Mouse (Mus musculus) cerebellum, postnatal 36 days (tissue): Measurements from ENCODE around the gene Hist3h2ba.
A peak's percentile ranks its signal among the peaks of the same experiment; 100 is the strongest.

ENCODE experiments used
- DNase-seq, 2 experiments: peaks; one replicate each; pipeline ENCODE4 v3.0.0; 2021 to 2022; ENCODE audit warnings: mixed read lengths in 2 of 2

Hist3h2ba gene

DNA sequence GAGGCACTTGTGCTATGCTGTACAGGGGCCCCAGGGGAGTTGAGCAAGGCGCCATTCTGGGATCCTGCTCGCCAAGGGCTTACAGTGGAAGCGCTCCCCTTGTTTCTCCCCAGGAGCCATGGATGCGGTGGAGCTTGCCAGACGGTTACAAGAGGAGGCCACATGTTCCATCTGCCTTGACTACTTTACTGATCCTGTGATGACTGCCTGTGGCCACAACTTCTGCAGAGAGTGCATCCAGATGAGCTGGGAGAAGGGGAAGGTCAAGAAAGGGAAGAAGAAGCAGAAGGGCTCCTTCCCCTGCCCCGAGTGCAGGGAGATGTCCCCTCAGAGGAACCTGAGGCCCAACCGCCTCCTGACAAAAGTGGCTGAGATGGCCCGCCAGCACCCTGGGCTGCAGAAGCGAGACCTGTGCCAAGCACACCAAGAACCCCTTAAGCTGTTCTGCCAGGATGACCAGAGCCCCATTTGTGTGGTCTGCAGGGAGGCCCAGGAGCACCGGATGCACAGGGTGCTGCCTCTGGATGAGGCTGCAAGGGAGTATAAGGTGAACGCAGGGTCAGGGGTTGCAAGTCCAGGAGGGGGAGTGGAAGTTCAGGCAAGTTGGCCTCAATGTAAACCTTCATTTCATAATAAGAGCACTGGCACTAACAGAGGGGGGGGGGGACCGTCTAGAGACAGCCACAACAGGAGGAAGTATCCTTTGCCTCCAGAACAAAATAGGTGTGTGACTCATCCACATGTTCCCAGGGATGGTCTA, 16.5 kb downstream of the Hist3h2ba start:
- DNase-seq = no peak

DNA sequence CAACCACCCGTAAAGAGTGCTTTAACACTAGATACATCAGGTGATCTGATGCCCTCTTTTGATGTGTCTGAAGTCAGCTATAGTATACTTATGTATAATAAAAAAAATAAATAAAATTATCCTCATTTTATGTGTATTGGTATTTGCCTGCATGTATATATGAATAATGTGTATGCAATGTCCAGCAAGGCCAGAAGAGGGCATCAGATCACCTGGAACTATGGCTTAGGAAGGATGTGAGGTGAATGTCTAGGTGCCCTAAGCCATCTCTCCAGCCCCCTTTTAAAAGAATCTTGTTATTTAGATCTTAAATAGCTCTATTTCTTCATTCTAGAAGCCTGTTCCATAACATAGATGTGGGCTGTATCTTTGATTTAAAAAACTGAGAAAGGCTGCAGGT, 18.6 kb downstream of the Hist3h2ba start:
- no peak for DNase-seq

DNA sequence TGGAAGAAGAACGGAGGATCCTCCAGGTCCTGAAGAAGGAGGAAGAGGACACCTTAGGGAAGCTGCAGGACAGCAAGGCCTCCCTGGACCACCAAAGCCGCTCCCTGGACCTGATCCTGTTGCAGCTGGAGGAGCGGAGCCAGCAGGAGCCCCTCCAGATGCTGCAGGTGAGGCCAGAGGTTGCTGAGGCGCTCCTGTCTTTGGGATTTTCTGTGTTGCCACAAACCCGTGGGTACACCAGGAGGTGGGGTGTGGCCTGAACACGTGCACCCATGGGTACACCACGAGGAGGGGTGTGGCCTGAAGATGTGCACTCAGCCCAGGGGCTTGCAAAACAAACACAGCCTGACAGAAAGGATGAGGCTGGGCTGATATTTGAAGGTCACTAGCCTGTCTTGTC, 19.8 kb downstream of the Hist3h2ba start:
- no peak for DNase-seq

DNA sequence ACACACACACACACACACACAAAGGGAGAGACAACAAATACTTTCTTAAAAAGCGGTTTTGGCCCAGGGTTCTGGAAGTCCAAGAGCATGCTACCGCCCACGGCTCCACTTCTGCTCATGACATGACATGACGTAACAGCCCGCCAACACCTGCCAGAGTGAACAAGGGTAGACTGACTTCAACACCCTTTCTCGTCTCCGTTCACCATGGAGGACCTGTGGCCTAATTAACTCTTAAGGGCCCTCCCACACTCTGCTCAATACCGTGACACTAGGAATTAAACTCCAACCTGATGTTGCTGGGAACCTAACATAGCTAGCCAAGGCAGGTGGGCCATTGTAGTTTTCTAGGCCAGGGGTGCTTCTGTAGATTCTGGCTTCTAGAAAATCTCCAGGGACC, 20.3 kb downstream of the Hist3h2ba start:
- no peak for DNase-seq

DNA sequence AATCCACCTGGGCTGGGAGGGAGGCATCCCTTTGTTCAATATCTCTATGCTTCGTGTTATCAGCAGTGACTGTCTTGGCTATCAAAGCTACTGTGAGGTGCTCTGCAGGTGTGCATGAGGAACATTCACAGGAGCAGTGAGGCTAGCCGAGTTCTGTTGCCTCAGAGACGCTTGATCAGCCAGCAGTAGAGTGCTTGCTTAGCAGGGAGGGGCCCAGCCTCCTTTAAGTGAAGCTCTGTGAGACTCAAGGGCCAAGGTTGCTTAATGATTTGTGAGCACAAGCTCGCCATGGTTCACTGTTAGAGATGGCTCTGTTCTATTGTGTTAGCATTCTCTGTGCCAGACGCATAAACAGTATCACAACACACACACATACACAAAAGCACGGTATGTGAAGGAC, 20.9 kb downstream of the Hist3h2ba start:
- no peak for DNase-seq

DNA sequence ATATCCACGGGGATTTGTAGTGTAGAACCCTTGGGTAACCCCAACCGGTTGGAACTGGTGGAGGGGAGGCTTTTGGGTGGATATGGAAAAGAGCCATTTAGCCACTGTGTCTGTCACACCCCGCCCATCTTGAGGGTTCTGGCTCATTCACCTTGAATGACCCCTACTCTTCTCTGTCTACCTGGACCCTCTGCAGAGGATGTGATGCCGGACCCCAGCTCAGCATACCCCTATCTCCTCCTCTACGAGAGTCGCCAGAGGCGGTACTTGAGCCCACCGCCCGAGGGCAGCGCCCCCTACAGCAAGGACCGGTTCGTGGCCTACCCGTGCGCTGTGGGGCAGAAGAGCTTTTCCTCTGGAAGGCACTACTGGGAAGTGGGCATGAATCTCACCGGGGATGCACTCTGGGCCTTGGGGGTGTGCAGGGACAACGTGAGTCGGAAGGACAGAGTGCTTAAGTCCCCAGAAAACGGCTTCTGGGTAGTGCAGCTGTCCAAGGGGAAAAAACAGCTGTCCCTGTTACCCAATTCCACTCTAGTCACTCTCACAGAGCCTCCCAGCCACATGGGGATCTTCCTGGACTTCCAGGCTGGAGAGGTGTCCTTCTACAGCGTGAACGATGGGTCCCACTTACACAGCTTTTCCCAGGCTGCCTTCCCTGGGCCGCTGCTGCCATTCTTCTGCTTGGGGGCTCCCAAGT, 22.3 kb downstream of the Hist3h2ba start:
- DNase-seq = no peak

DNA sequence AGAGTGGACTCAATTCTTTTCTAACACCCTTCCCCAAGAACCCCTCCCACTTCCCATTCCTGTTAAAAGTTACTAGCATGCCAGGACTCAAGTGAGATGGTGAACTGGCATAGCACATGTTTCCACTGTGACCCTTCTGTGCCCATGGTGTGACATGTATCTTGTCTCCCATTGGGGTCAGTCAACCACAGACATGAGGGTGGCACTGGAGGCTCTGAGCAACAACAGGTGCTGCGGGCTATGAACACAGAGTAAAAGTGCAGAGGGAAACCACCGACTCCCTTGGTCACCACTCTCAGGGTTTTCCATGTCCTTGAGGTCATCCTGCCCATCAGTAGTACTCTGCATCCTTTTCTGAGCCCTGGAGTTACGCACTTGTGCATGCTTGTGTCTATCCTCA, 23.1 kb downstream of the Hist3h2ba start:
- DNase-seq = no peak

DNA sequence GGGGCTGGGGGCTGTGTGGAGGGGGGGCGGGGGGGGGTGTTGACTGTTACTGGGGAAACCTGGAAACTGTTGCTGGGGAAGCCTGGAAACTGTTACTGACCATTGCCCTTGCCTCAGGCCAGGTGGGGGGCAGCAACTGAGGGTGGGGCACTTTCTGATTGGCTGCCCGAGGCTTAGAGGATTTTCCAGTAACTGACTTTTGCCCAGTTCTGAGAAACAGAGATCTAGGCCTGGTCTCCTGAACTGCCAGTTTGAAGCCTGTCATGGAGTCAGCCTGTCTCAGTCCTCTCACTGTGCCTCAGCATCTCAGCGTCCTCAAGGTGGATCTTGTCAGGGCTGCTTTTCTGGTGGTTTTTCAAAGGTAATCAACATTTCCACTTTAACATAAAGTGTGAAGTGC, 25.7 kb downstream of the Hist3h2ba start:
- DNase-seq = no peak

DNA sequence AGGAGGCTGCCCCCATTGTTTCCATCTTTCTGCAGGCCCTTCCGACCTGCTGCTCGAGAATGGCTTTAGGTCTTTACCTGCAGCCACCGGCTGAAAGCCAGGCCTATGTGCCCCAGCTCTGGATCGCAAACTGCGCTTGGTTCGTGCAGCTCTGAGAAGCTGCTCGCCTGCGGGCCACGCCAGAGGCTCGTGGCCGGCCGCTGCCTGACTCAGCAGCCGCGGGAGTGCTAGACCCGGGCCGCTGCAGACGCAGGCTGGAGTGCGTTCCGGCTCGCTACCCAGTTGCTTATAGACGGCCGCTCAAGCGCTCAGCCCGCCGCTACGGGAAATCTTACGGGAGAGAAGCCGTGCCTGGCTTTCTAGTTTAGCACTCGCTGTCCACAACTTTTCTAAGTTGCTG, 28.4 kb downstream of the Hist3h2ba start:
- DNase-seq = no peak

DNA sequence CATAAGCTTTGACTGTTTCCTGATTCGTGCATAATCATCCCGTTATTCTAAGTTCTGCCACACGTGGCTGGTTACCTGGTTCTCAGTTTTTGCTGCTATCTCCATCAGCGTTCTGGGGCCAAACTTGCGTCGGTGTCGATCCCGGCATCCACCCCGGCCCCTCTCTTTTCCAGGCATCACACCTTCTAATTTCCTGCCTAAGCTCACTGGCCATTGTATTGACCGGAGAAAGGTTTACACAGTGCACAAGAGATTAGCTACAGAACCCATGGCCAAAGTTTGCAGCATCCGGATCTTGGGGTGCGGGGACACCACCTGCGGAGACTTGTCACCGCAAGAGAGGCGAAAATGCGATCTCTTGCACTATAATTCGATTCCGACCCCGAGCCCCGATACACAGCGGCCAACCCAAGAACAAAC, 28.9 kb downstream of the Hist3h2ba start:
- no peak for DNase-seq

DNA sequence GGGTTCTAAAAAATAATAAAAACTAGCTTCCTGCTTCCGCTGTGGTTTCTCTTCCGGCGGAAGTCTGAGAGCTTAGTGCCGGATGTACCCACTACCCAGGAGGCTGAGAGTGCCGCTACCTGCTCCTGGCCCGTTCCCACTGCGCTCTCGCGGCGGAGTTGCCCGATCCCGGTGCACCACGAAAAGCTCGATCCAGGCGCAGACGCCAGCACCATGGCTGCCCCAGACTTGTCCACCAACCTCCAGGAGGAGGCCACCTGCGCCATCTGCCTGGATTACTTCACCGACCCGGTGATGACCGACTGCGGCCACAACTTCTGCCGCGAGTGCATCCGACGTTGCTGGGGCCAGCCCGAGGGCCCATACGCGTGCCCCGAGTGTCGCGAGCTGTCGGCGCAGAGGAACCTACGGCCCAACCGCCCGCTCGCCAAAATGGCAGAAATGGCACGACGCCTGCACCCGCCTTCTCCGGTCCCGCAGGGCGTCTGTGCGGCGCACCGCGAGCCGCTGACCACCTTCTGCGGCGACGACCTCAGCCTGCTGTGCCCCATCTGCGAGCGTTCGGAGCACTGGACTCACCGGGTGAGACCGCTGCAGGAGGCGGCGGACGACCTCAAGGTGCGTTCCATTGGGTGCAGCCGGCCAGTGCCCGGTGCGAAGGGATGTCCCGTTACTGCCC, 29.4 kb downstream of the Hist3h2ba start, which contains the start of gene Trim11:
Trim11 (plus strand) TSS at position 67 of the 679 bp plus-strand sequence.
- DNase-seq = peak; percentile 66 to 69

DNA sequence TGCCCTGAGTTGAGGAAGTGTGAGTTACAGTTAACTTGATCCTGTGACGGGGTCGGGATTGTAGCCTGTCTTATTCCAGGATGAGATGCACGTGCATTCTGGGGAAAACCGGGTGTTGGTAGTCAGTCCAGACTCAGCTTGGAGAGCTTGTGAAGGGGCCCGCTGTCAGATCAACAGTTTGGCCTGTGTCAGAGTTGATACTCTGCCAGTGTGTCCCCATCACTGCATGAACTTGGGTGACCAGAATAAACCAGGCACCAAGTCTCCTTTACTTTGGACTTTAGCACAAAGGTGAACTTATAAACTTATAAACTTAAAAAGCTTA, 29.9 kb downstream of the Hist3h2ba start:
- DNase-seq = no peak

DNA sequence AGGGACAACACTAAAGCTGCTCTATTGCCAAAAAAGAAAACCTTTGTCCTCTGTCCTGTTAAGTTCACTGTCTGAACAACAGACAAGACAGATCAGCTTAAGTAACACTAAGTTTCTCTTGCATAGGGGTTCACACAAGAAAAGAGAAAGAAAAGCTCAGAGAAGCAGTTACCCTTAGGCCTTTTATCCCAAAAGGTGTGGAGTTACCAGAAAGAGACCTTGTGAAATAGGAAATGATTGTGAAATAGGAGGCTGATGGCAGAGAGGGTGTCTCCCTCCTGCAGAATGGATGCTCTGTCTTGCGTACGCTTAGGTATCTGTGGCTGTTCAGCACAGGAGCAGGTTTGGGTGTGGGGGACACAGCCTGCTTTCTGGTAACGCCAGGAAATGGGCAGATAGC, 30.5 kb downstream of the Hist3h2ba start:
- no peak for DNase-seq

DNA sequence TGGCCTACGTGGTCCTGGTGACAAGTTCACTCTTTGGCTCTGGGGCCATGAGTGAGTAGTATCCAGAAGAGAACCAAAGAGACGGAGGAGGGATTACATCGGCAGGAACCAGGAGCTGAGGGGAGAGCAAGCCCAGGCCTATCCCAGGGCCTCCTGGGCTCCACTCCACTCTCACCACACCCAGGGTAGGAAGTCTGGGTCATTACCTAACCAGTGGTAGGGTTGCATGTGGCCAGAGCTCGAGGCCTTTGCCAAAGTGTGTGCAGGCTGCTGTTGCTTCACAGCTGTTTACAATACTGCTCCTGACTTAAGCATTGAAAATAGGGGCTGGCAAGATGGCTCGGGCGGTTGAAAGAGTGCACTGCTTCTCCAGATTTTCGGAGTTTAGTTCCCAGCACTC, 30.9 kb downstream of the Hist3h2ba start:
- no peak for DNase-seq

DNA sequence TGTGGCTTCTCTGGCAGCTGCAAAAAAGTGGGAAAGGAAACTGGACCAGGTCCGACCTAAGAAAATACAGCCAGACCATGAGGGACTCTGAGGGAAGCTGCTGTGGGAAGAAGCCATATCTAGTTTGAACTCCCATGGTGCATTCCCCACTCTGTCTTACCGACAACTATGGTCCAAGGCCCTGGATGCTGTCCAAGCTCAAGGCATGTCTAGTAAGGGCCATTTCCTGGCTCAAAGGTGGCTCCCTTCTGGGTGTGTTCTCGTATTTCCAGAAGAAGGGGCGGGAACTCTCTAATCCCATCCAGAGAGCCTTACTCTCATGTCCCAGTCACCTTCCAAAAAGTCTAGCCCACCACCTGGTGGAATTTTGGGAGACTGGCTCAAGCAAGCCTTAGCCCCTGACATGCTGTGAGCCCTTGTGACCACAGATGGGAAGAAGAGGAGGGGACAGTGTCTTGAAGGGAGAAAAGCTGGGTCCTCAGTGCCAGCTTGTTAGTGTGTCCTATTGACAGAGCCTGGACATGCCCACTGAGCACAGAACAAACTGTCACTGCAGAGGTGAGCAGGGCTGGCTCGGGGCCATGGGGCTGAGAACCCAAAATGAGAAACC, 31.8 kb downstream of the Hist3h2ba start:
- DNase-seq = no peak

DNA sequence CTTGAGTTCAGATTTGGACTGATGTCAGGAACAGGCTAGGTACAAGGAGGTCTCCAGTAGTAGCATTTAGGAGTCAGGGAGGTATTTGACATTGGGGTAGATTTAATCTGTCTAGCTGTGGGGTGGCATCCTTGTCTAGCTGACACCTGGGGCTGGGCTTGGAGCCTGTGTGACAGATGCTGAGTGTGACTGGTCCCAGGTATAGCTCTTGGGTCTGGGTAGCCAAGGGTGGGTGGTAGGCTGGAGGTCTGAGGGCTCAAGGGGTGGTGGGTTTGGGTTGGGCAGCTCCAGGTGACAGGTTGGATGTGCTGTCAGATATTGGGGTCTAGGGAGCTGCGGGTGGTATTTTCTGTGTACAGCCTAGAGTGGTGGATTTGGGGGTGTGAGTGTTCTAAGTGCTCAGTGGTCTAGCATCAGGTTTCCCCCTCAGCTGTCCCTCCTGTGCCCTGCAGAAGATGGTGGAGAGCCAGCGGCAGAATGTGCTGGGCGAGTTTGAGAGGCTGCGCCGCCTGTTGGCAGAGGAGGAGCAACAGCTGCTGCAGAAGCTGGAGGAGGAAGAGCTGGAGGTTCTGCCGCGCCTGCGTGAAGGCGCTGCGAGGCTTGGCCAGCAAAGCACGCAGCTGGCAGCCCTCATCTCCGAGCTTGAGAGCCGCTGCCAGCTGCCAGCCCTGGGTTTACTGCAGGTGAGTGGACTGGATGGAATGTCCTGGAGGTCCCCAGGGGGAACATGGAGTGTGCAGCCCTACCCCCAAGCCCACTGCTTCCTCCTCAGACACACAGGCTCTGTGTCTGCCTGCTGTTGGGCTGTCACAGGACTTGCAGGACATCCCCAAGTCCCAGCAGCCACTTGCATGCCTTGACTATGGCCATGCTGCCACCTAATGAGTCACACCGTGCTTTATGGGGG, 33.1 kb downstream of the Hist3h2ba start:
- no peak for DNase-seq

DNA sequence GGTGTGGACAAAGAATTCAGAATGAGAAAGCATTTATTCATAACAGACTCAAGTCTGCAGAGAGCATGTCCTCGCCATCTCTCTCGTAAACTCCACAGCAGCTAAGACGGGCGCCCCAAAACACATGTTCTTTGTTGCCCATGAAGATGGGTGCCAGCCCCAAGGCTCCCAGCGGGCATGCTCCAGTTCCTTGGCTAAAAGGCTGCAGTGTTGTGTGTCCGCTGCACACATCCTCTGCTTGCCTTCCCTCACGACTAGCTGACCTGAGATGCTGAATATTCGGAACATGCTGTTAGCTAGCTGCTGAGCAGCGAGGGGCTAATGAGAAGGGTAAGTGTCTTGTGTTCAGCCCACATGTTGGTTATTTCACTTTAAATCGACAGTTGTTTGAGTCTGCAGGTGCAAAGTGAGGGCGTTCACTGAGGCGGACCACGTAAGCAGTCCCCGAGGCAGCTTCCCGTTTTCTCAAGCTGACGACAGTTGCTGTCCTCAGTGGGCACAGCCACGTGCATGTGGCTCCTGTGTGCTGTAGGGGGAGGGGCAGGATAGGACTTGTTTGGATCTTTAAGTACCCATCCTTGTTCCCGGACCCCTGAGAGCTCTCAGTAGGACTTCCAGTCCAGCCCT, 33.9 kb downstream of the Hist3h2ba start:
- DNase-seq = no peak

DNA sequence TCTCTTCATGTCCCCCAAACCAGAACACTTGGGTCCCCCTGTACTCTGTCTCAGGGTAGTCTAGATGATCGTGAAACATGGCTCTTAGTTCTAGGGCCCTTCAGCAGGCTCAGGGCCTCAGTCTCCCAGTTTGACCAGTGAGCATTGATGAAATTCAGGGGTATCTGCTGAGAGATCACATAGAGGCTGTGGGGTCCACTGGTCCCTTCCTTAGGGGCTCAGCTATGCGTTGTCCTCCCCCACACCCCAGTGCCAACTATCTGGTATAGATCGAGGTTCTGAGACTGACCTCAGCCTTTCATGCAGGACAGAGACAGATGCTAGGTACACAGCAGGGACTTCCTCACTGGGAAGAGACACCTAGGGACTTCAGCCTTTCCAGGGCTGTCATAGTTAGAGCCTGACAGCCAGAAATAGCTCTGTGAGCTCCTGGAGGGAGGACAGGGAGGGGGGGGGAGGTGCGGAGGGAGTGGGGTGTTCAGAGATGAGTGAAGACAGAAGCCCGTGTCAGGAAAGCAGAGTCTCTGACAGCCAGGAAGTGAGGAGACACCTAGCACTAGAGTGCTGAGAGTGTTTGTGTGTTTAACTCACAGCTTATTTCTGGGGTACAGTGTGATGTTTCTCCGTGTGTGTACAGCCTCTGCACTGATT, 35.1 kb downstream of the Hist3h2ba start:
- DNase-seq = no peak

DNA sequence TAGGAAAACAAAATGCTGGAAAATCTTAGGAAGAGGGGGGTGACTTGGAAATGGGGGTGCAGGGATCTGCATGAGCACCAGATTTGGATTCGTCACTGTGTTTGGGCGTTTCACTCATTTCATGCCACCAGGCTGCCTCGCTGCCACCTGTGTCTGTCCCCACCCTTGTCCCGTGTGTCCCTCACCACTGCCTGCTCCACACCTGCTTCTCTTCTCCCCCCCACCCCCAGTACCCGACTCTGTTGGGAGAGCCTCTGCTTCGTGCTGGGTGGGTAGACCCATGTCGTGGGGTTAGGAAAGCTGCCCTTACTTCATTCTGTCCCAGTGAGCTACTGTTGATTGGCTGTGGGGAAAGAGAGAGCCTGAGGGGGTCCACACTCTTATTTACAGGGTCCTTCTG, 35.9 kb downstream of the Hist3h2ba start:
- DNase-seq = no peak

DNA sequence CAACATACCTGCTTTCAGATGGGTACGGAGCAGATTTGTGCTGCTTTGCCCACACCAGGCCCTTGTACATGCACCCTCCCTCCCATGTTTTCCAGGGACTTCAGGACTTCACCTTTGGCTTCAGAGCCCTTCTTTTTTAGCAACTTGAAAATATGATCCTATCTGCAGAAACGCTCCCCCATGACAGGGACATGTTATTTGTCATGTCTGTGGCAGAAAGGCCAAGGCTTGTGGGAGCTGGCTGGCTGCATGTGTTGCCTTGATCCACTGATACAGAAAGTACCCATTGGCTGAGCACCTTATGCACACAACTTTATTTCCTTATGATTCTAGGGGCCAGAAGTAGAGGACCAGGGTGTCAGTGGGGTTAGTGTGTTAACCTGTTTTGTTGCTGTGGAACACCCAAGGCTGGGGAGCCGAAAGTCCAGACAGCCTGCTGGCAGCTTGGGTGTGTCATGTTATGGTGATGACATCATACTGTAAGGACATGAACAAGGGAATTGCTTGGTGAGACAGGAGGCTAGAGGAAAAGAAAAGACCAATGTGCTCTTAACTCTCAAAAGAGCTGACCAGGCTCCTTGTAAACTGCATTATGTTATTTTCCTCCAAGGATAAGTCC, 36.7 kb downstream of the Hist3h2ba start:
- no peak for DNase-seq

DNA sequence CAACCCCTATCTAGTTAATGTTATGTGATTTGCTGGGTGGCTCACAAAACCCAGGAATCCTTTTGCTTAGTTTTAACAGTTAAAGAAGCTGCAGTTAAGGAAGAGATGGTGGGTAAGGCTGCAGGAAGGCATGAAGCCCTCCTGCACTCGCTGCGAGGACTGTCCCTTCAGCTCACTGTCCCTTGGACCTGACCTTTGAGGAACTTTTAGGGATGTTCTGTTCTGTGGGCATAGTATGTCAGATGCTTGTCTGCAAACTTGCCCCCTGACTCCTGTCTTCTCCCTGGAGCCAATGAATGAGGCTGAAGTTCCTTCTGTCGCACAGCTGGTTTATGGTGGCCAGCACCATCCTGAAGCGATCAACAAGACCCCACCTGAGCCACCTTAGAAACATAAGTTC, 40.4 kb downstream of the Hist3h2ba start:
- no peak for DNase-seq
